Comparison of ENCODE assay signal across 7 mouse cellular contexts in the genomic region with DNA sequence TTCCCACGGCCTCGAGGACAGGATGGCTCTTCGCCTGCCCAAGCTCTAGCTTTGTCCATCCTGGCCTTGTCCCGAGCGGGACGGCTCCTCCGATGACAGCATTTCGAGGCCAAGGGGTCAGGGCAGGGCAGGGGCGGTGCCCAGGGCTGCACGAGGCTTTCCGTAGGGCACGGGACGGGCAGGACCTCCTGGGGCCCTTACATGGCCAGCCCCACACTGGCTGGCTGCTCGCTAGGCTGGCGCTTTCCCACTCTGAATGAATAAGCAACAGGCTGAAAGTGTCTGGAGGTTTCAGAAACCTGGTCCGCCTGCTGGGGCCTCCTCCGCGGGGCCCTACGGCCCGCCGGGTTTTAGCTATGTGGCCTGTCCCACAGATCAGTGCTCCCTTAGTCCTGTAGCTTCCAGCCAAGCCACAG. TPM values are rescaled to one million over a fixed set of nuclear protein-coding genes. Genes with fewer than 3 reads are reported as not detected.
DNase-seq lines count a peak whose midpoint lies in the region; ATAC-seq and TF ChIP-seq lines count a peak whose summit lies in the region.

TSS of gene Loxl1 (minus strand) at position 243 of the 416 bp plus-strand sequence.

- no peaks in the 10 kb centered on the region for H3K9me3 ChIP-seq in forebrain, postnatal 0 days (ENCODE audit: low read length)
- H3K9me3 ChIP-seq in hindbrain, embryonic 10.5 days, result no peaks in the 10 kb centered on the region
- H3K9me3 ChIP-seq in limb, embryonic 12.5 days, result no peaks in the 10 kb centered on the region
- no peaks in the 10 kb centered on the region for H3K9me3 ChIP-seq in midbrain, embryonic 14.5 days (ENCODE audit: control insufficient read depth, low read length)

- H3K4me2 ChIP-seq in forebrain, postnatal 0 days (ENCODE audit: low read depth), result peak within 1 kb of the TSS; percentile 52
- H3K4me2 ChIP-seq in limb, embryonic 12.5 days, result peak within 1 kb of the TSS; percentile 86
- H3K4me2 ChIP-seq in midbrain, embryonic 14.5 days (ENCODE audit: low read length), result peak within 1 kb of the TSS; percentile 57

- no peak for TF ChIP-seq CTCF in forebrain, postnatal 0 days (IDR thresholded peaks at IDR 0.05; ENCODE audit: low read depth)

- peaks cover 9% of the 10 kb centered on the region; the same call in 1 of the 2 replicates for H3K27me3 ChIP-seq in forebrain, postnatal 0 days (ENCODE audit: insufficient read depth, low read length)
- peaks cover 50% of the 10 kb centered on the region for H3K27me3 ChIP-seq in hindbrain, embryonic 10.5 days (ENCODE audit: insufficient read depth, poor library complexity, severe bottlenecking)
- peaks cover 21% of the 10 kb centered on the region for H3K27me3 ChIP-seq in limb, embryonic 12.5 days
- H3K27me3 ChIP-seq in midbrain, embryonic 14.5 days (ENCODE audit: control insufficient read depth, insufficient read depth, low read length), result peaks cover 20% of the 10 kb centered on the region

- H3K27ac ChIP-seq in forebrain, postnatal 0 days (ENCODE audit: low read depth, low read length), result no peak within 1 kb of the TSS
- peak within 1 kb of the TSS; percentile 87 for H3K27ac ChIP-seq in hindbrain, embryonic 10.5 days
- H3K27ac ChIP-seq in limb, embryonic 12.5 days, result peak within 1 kb of the TSS; percentile 93
- 0 out of 2 replicates have a peak within 1 kb of the TSS, but pooled peaks have one; percentile 41 for H3K27ac ChIP-seq in midbrain, embryonic 14.5 days (replicated peaks; ENCODE audit: low read depth, low read length)

- 2% methylated on average over 21 of the region's 21 CpGs for WGBS in forebrain, postnatal 0 days
- under 1% methylated on average over 21 of the region's 21 CpGs for WGBS in hindbrain, embryonic 10.5 days
- WGBS in limb, embryonic 12.5 days, result under 1% methylated on average over 21 of the region's 21 CpGs
- under 1% methylated on average over 21 of the region's 21 CpGs for WGBS in midbrain, embryonic 14.5 days

- peak; percentile 63 for ATAC-seq in forebrain, postnatal 0 days
- ATAC-seq in limb, embryonic 12.5 days (ENCODE audit: insufficient number of reproducible peaks, insufficient read depth, low FRiP score, low TSS enrichment, low read depth), result peak; percentile 63; the same call in 1 of the 2 replicates
- ATAC-seq in midbrain, embryonic 14.5 days (ENCODE audit: low FRiP score, low TSS enrichment), result no peak
- no peak for ATAC-seq in erythroid progenitor cell, adult 5-6 weeks (replicated peaks; ENCODE audit: low FRiP score, poor library complexity, severe bottlenecking)

- DNase-seq in ES-CJ7 (ENCODE audit: low read depth, low spot score), result peak; percentile 44
- DNase-seq in adrenal gland, adult 8-10 months, result peak; percentile 61
- DNase-seq in forebrain, postnatal 0 days, result peak; percentile 57
- peak; percentile 79 for DNase-seq in hindbrain, embryonic 10.5 days (ENCODE audit: low spot score)
- DNase-seq in midbrain, embryonic 14.5 days, result peak; percentile 73

- H3K4me1 ChIP-seq in forebrain, postnatal 0 days (ENCODE audit: insufficient read depth), result no peaks in the 10 kb centered on the region
- peaks cover 75% of the 10 kb centered on the region for H3K4me1 ChIP-seq in hindbrain, embryonic 10.5 days (replicated peaks)
- peaks cover 88% of the 10 kb centered on the region for H3K4me1 ChIP-seq in limb, embryonic 12.5 days (replicated peaks)
- peaks cover 21% of the 10 kb centered on the region for H3K4me1 ChIP-seq in midbrain, embryonic 14.5 days (ENCODE audit: control insufficient read depth, insufficient read depth, low read length)

- no peaks in the 10 kb centered on the region for H3K36me3 ChIP-seq in forebrain, postnatal 0 days (ENCODE audit: insufficient read depth)
- no peaks in the 10 kb centered on the region for H3K36me3 ChIP-seq in hindbrain, embryonic 10.5 days
- no peaks in the 10 kb centered on the region for H3K36me3 ChIP-seq in limb, embryonic 12.5 days
- H3K36me3 ChIP-seq in midbrain, embryonic 14.5 days (ENCODE audit: control insufficient read depth, insufficient read depth, low read length), result no peaks in the 10 kb centered on the region

- peak within 1 kb of the TSS; percentile 37 for H3K4me3 ChIP-seq in forebrain, postnatal 0 days (ENCODE audit: low read depth, low read length)
- peak within 1 kb of the TSS; percentile 55 for H3K4me3 ChIP-seq in hindbrain, embryonic 10.5 days
- H3K4me3 ChIP-seq in limb, embryonic 12.5 days (replicated peaks), result peak within 1 kb of the TSS; percentile 62
- H3K4me3 ChIP-seq in midbrain, embryonic 14.5 days (replicated peaks; ENCODE audit: low read depth, low read length), result peak within 1 kb of the TSS; percentile 34

- H3K9ac ChIP-seq in forebrain, postnatal 0 days, result peak within 1 kb of the TSS; percentile 40
- peak within 1 kb of the TSS; percentile 75 for H3K9ac ChIP-seq in limb, embryonic 12.5 days (replicated peaks)
- H3K9ac ChIP-seq in midbrain, embryonic 14.5 days (replicated peaks; ENCODE audit: low read length), result peak within 1 kb of the TSS; percentile 37; the same call in 1 of the 2 replicates

RNA-seq across cellular contexts. Expression of gene Loxl1, which starts in this region (rescaled TPM):
- total RNA-seq in adrenal gland, adult 8-10 months (2022), result 10 to 100 TPM; 20.4 to 28.6 (median 23.0) TPM
- total RNA-seq in forebrain, postnatal 0 days (2014; rRNA removed), result 6.0 and 9.4 TPM in 2 replicates
- polyA plus RNA-seq in forebrain, postnatal 0 days (2015; fragmentation: Nextera tagmentation; extraction: Ambion mirVana), result 8.0 and 9.6 TPM in 2 replicates
- polyA plus RNA-seq in hindbrain, embryonic 10.5 days (2016; fragmentation: Nextera tagmentation; extraction: Ambion mirVana), result 9.9 and 14.5 TPM in 2 replicates
- polyA plus RNA-seq in limb, embryonic 12.5 days (2016; fragmentation: Nextera tagmentation; extraction: Ambion mirVana), result 30.1 and 34.7 TPM in 2 replicates
- 2.7 and 5.6 TPM in 2 replicates for polyA plus RNA-seq in midbrain, embryonic 14.5 days (2014; fragmentation: Nextera tagmentation; extraction: Ambion mirVana)
- total RNA-seq in erythroid progenitor cell, adult 5-6 weeks (2015; ENCODE audit: low replicate concordance), result not detected in 2 replicates
- 0.08 TPM in 1 of 2 replicates, not detected in the other for total RNA-seq in erythroid progenitor cell, adult 5-6 weeks (2017; ENCODE audit: low replicate concordance)

Comparison
In these comparisons a context has a peak if more than half of its experiments do, and no peak if none do; other contexts are left out.
1. ATAC-seq: peak in forebrain, postnatal 0 days (single experiment) and limb, embryonic 12.5 days (single experiment); none in midbrain, embryonic 14.5 days (single experiment) and erythroid progenitor cell, adult 5-6 weeks (single experiment).
2. Peak in every context shown above with its lines, with median percentiles within 50 percentile points of each other: DNase-seq, H3K4me2 ChIP-seq, H3K4me3 ChIP-seq and H3K9ac ChIP-seq.